Mouse (Mus musculus): Measurements from ENCODE around the gene Slc22a23.

GRCm38 (mm10) chr13:34312346-34313002 is 32.5 kb downstream of the Slc22a23 start:
- TF ChIP-seq POLR2A (IDR thresholded peaks at IDR 0.05; ENCODE audit: insufficient read depth, low read depth, low read length) (no peak), CTCF (IDR thresholded peaks at IDR 0.05) (no peak), EP300 (IDR thresholded peaks at IDR 0.05; ENCODE audit: insufficient read depth, low read depth, low read length) (no peak)
